Mouse (Mus musculus) erythroblast, adult 5-6 weeks (primary cell): ENCODE data around the gene Col6a2. TPM values are rescaled to one million over a fixed set of nuclear protein-coding genes. Genes with fewer than 3 reads are reported as not detected.

Experiments
- ATAC-seq: replicated peaks from 2 replicates; pipeline ENCODE4 v1.8.0; 2016; ENCODE audit warnings: moderate number of reproducible peaks, mild to moderate bottlenecking, moderate TSS enrichment, inconsistent platforms; ENCODE audit not compliant: poor library complexity, low FRiP score, severe bottlenecking
- total RNA-seq, 2 experiments: library from RNA; stranded (forward) in 1 of 2; stranded (reverse) in 1 of 2; fragments of 150-400 nt in 1 of 2; fragments of 200-764, 138-1000 nt in 1 of 2; gene quantifications; 2 replicates each; pipeline versions ENCODE4 v1.2.3 to v1.2.4; 2015 to 2017; ENCODE audit warnings: low replicate concordance in 2 of 2

Gene Col6a2
- total RNA-seq, 2 experiments from 2014 or later: not detected

GRCm38 (mm10) chr10:76561972-76562371, 61.5 kb downstream of the Col6a2 start, which contains the start of gene Spatc1l:
TSS of gene Spatc1l (plus strand) at chr10:76562272.
- no peak for ATAC-seq

- no peak for ATAC-seq
Observed at GRCm38 (mm10) chr10:76554061-76554460, 69.4 kb downstream of the Col6a2 start.

DNA sequence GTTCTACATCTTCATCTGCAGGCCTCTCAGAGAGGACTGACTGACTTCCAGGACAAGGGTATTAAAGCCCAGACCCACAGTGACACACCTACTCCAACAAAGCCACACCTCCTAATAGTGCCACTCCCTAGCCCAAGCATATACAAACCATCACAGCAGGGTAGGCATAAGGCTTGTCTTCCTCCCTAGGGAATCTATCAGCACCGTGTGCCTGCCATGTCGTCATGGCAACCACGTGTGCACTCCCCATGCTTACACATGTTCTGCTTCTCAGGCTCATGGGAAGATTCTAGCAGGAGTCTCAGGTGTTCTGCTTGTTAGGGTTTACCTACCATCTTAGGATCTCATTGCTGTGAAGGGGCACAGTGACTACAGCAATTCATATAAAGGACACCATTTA, 71.9 kb downstream of the Col6a2 start:
- no peak for ATAC-seq

GRCm38 (mm10) chr10:76550458-76550857, 73.0 kb downstream of the Col6a2 start:
- ATAC-seq: no peak

- ATAC-seq: no peak
Observed at GRCm38 (mm10) chr10:76548218-76548617, 75.2 kb downstream of the Col6a2 start.

DNA sequence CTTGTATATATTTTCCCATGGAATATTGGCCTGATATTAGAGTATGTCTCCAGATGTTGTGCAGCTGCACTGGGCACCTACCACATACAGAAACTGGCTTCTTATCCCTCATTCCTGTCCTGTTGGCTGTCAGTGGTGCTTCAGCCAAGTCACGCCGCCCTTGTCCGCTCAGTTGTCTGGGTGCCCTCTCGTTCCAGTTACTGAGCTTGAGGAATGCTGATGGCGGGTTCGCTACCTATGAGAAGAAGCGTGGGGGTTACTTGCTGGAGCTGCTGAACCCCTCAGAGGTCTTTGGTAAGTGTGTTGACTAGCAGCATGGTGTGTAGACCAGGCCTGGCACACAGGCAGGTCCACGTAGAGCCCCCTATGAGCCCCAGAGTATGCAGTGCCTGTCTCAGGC, 76.9 kb downstream of the Col6a2 start:
- ATAC-seq: no peak

Other genes starting within 250 kb of the Col6a2 start
- gene AC141477.1, start 183.2 kb downstream of the Col6a2 start, total RNA-seq (2015; ENCODE audit: low replicate concordance): not detected in 2 replicates
- gene AC141477.1, start 183.2 kb downstream of the Col6a2 start, total RNA-seq (2017; ENCODE audit: low replicate concordance): not detected in 2 replicates
- 22.4 and 25.0 TPM in 2 replicates for gene Pcnt, start 180.8 kb downstream of the Col6a2 start, total RNA-seq (2015; ENCODE audit: low replicate concordance)
- gene Pcnt, start 180.8 kb downstream of the Col6a2 start, total RNA-seq (2017; ENCODE audit: low replicate concordance): 31.9 and 34.8 TPM in 2 replicates
- gene 2610028H24Rik, start 174.5 kb downstream of the Col6a2 start, total RNA-seq (2015; ENCODE audit: low replicate concordance): not detected in 2 replicates
- not detected in 2 replicates for gene 2610028H24Rik, start 174.5 kb downstream of the Col6a2 start, total RNA-seq (2017; ENCODE audit: low replicate concordance)
- 19.0 and 34.3 TPM in 2 replicates for gene Mcm3ap, start 154.7 kb downstream of the Col6a2 start, total RNA-seq (2015; ENCODE audit: low replicate concordance)
- 30.6 and 68.6 TPM in 2 replicates for gene Mcm3ap, start 154.7 kb downstream of the Col6a2 start, total RNA-seq (2017; ENCODE audit: low replicate concordance)
- gene Ybey, start 154.5 kb downstream of the Col6a2 start, total RNA-seq (2015; ENCODE audit: low replicate concordance): 0.19 and 0.21 TPM in 2 replicates
- gene Ybey, start 154.5 kb downstream of the Col6a2 start, total RNA-seq (2017; ENCODE audit: low replicate concordance): 0.60 and 1.4 TPM in 2 replicates
- gene Lss, start 92.0 kb downstream of the Col6a2 start, total RNA-seq (2015; ENCODE audit: low replicate concordance): 1.0 TPM in 1 of 2 replicates, not detected in the other
- gene Lss, start 92.0 kb downstream of the Col6a2 start, total RNA-seq (2017; ENCODE audit: low replicate concordance): 1.7 and 2.0 TPM in 2 replicates
- gene Spatc1l, start 61.4 kb downstream of the Col6a2 start, total RNA-seq (2015; ENCODE audit: low replicate concordance): not detected in 2 replicates
- gene Spatc1l, start 61.4 kb downstream of the Col6a2 start, total RNA-seq (2017; ENCODE audit: low replicate concordance): not detected in 2 replicates
- gene Ftcd, start 48.0 kb downstream of the Col6a2 start, total RNA-seq (2015; ENCODE audit: low replicate concordance): not detected in 2 replicates
- not detected in 2 replicates for gene Ftcd, start 48.0 kb downstream of the Col6a2 start, total RNA-seq (2017; ENCODE audit: low replicate concordance)
- gene Col6a1, start 102.5 kb upstream of the Col6a2 start, total RNA-seq (2015; ENCODE audit: low replicate concordance): 0.42 and 0.58 TPM in 2 replicates
- 0.68 TPM in 1 of 2 replicates, not detected in the other for gene Col6a1, start 102.5 kb upstream of the Col6a2 start, total RNA-seq (2017; ENCODE audit: low replicate concordance)